Mouse (Mus musculus) E14TG2a.4 (cell line): ENCODE measurements around the gene Ccdc124.

Source experiments
- H3K27me3 ChIP-seq: 2 replicates; pipeline ENCODE4 v1.6.1; 2014; ENCODE audit warnings: low read length, control low read depth; ENCODE audit not compliant: insufficient read depth
- H3K36me3 ChIP-seq: 2 replicates; pipeline ENCODE4 v1.6.1; 2014; ENCODE audit warnings: low read length, control low read depth; ENCODE audit not compliant: insufficient read depth
- H3K4me1 ChIP-seq: replicated peaks from 2 replicates; pipeline ENCODE4 v1.6.1; 2014; ENCODE audit warnings: low read depth, low read length, control low read depth
- H3K4me3 ChIP-seq: replicated peaks from 2 replicates; pipeline ENCODE4 v1.5.1; 2014; ENCODE audit warnings: mild to moderate bottlenecking, low read length
- H3K9me3 ChIP-seq: 2 replicates; pipeline ENCODE4 v1.6.1; 2014; ENCODE audit warnings: low read length, control low read depth
- CTCF ChIP-seq: conservative IDR thresholded peaks from 2 replicates; pipeline ENCODE4 v1.5.1; 2014; ENCODE audit warnings: low read length
- NANOG ChIP-seq: IDR thresholded peaks from 2 replicates; pipeline ENCODE4 v1.6.1; 2014; ENCODE audit warnings: borderline replicate concordance, low read length, mixed read lengths
- POU5F1 ChIP-seq: IDR thresholded peaks from 2 replicates; pipeline ENCODE4 v1.6.1; 2014; ENCODE audit warnings: low read length, borderline replicate concordance

Ccdc124 gene

DNA sequence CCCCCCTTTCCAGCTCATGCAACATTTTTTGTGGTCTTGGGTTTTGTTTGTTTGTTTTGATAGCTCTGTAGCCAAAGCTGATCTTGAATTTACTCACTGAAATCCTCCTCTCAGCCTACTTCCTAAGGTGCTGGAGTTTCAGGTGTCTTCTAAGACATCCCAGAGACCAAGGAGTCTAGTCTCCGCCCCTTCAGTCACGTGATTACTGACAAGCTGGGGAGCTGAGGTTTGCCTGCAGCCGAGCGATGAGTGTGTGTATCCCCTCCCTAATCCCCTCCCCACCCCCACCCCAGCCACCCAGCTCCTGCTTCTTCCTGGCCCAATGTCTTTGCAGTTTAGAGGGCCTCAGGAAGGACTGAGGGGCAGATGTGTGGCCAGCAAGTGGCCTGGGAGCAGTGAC, 16.2 kb downstream of the Ccdc124 start:
- Histone ChIP-seq H3K9me3 (no peaks in the 10 kb centered on the region), H3K36me3 (peaks cover 10% of the 10 kb centered on the region), H3K4me3 (peak overlapping the region; percentile 79), H3K27me3 (peaks cover 43% of the 10 kb centered on the region), H3K4me1 (peaks cover 50% of the 10 kb centered on the region)
- TF ChIP-seq CTCF (no peak), NANOG (no peak), POU5F1 (no peak)

DNA sequence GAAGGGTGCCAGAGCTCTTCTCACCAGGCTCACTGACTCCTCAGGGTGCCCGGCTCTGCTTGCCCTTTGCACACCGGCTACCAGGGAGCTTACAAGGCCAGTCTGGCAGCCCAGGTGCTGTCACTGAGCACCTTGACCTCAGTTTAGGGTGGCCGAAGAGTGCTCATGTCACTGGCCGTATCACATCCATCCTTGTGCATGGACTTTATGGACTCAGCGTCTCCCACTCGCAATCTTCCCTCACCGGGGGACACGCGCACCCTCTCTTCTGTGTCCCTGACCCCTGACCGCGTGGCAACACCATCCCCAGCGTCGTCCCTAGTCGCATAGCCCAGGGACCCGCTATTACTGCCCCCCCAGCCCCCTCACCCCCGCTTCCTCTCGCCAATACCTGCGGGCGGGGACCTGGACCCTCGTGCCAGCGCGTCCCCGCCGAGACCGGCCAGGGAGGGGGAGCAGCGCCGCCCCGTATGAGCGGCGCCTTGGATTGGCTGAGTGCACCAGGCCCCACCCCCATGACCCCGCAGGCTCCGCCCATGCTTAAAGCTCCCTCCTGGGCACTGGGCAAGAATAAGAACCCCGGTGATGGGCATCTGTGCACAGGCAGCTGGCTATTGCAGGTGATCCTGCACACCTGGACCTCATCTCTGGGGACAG, 17.1 kb downstream of the Ccdc124 start:
- peaks cover 39% of the 10 kb centered on the region for H3K27me3 ChIP-seq
- no peaks in the 10 kb centered on the region for H3K9me3 ChIP-seq
- TF ChIP-seq POU5F1 (no peak), CTCF (no peak), NANOG (no peak)
- peaks cover 10% of the 10 kb centered on the region for H3K36me3 ChIP-seq
- peaks cover 50% of the 10 kb centered on the region for H3K4me1 ChIP-seq
- peak overlapping the region; percentile 79 for H3K4me3 ChIP-seq

DNA sequence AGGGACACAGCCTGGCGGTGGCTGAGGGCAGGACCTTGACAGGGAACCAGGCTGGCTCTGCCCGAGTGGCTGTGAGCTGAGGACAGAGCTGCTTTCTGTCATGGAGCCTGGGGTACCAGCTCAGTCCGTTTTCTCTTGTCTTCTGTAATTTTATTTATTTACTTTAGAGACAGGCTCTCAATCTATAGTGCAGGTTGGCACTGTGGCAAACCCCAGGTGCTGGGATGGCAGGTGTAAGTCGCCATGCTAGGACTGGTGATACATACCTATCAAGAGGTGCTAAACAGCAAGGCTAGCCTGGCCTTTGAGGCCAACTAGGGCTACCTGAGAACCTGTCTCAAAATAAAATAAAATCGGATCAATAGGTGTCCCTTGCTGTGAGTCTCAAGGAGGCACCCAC, 17.7 kb downstream of the Ccdc124 start:
- Histone ChIP-seq H3K4me1 (peaks cover 51% of the 10 kb centered on the region), H3K36me3 (peaks cover 10% of the 10 kb centered on the region), H3K27me3 (peaks cover 34% of the 10 kb centered on the region), H3K9me3 (no peaks in the 10 kb centered on the region), H3K4me3 (no peak overlapping the region; the same call in 1 of the 2 replicates)
- TF ChIP-seq POU5F1 = no peak
- TF ChIP-seq CTCF = no peak
- no peak for TF ChIP-seq NANOG

DNA sequence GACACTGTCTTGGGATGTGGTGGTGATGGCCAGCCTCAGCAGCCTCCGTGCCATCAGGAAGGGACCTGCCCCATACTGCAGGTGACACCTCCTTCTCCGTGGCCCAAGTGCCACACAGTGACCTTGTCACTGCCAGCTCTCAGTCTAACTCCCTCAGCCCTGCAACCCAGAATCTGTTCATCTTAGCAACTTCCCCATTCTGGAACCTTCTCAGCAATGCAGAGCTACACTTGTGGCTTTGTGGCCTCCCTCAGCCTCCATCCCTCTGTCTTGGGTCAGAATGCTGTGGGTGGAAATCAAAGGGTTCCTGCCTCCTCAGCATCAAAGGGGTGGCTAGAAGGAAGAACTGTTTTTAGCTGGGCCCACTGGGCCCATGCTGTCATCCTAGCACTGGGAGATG, 19.9 kb downstream of the Ccdc124 start:
- no peak for TF ChIP-seq NANOG
- no peak for TF ChIP-seq POU5F1
- no peak for TF ChIP-seq CTCF
- Histone ChIP-seq H3K4me3 (no peak overlapping the region), H3K36me3 (peaks cover 10% of the 10 kb centered on the region), H3K9me3 (no peaks in the 10 kb centered on the region), H3K4me1 (peaks cover 66% of the 10 kb centered on the region), H3K27me3 (peaks cover 34% of the 10 kb centered on the region)

DNA sequence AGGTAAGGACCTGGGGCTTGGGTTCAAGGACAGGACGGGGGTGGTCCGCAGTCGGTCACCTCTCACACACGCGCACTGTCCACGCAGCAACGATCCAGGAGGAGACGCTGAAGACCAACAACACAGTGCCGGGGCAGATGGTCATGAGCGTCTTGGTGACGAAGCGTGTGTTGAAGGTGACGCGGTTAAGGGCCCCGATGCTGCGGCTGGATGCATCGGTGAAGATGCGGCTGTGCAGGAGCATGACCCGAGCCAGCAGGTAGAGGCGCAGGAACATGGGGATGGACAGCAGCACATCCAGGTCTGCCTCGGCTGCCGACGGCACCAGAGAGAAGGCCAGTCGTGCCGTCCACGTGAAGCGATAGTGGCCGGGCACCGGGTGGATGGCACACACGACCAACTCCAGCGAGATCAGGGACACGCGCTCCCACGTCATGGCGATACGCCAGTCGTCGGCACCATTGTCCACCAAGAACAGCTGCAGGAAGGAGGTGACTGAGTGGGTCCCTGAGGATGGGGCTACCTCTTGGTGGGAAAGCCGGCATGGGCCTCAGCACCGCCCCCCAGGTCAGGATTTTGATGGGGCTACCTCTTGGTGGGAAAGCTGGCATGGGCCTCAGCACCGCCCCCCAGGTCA, 21.0 kb downstream of the Ccdc124 start:
- Histone ChIP-seq H3K9me3 (no peaks in the 10 kb centered on the region), H3K36me3 (peaks cover 10% of the 10 kb centered on the region), H3K4me3 (peak overlapping the region; percentile 23; the same call in 1 of the 2 replicates), H3K4me1 (peaks cover 68% of the 10 kb centered on the region), H3K27me3 (peaks cover 34% of the 10 kb centered on the region)
- TF ChIP-seq CTCF (no peak), POU5F1 (no peak), NANOG (no peak)

DNA sequence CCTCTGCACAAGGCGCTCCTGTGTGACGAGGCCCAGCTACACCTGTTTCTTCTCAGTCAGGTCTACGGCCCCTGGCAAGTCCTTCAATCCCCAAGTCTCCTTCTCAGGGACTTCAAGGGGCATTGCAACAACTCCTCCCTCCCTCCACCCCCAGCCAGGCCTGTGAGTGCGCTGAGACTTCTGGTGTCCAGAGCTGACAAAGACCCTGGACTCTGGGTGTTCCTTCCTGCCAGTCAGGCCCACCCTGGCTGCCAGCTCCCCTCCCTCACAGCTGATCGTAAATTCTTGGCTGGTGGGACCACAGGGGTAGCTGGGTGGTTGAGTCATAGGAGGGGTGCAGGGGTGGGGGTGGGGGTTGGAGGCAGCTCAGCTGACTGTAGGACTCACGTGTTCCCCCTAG, 21.9 kb downstream of the Ccdc124 start:
- peaks cover 10% of the 10 kb centered on the region for H3K36me3 ChIP-seq
- no peaks in the 10 kb centered on the region for H3K9me3 ChIP-seq
- no peak overlapping the region for H3K4me3 ChIP-seq
- no peak for TF ChIP-seq NANOG
- TF ChIP-seq CTCF = no peak
- no peak for TF ChIP-seq POU5F1
- peaks cover 34% of the 10 kb centered on the region for H3K27me3 ChIP-seq
- H3K4me1 ChIP-seq = peaks cover 66% of the 10 kb centered on the region

DNA sequence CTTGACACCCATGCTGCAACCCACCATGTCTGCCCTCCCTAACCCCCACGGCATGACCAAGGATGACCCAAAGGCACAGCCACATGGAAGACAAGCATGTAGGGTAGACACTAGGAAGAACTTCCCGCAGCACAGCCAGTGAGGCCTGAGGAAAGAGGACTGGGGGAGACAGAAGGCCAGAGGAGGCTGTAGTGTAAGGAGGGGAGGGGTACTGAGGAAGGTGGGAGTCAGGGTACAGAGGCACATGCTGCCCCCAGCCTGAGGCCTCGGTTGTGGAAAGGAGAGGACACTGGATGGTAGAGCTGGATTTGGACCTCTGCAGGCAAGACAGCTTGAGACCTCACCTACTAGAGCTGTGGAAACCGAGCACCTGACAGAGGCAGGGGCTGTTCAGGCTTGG, 22.8 kb downstream of the Ccdc124 start:
- peaks cover 10% of the 10 kb centered on the region for H3K36me3 ChIP-seq
- H3K4me3 ChIP-seq = no peak overlapping the region
- TF ChIP-seq CTCF (no peak), POU5F1 (no peak), NANOG (no peak)
- H3K9me3 ChIP-seq = no peaks in the 10 kb centered on the region
- peaks cover 27% of the 10 kb centered on the region for H3K27me3 ChIP-seq
- peaks cover 69% of the 10 kb centered on the region for H3K4me1 ChIP-seq

DNA sequence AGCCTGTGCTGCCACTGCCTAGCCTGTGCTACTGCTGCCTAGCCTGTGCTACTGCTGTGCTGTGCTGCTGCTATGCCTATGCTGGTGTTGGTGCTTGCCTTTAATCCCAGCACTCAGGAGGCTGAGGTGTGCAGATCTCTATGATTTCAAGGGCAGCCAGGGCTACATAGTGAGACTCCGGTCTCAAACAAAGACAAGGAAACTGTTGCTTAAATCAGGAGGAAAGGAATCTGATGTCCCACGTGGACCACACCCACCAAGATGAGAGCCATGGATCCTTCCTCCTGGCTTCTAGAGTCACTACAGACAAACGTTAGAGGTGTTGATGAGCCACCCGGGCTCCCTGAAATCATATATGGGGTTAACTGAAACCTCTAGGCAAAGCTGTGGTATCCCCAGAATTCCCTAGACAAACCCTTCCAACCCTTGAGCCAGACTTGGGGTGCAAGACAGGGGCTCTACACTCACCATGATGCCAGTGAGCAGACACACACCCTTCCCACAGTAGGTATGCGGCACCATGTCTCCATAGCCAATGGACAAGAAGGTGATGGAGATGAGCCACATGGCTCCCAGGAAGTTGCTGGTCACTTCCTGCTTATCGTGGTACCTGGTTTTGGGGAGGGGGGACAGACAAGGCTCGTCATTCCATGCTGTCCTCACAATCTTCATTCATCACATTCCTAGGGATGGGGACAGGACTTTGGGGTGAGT, 23.4 kb downstream of the Ccdc124 start:
- Histone ChIP-seq H3K27me3 (peaks cover 20% of the 10 kb centered on the region), H3K4me3 (no peak overlapping the region), H3K9me3 (no peaks in the 10 kb centered on the region), H3K36me3 (peaks cover 10% of the 10 kb centered on the region), H3K4me1 (peaks cover 72% of the 10 kb centered on the region)
- TF ChIP-seq CTCF (no peak), NANOG (no peak), POU5F1 (no peak)
